Mouse (Mus musculus) midbrain, embryonic 16.5 days (tissue): Measurements from ENCODE around the gene Camk2n1. TPM values are rescaled to one million over a fixed set of nuclear protein-coding genes. Genes with fewer than 3 reads are reported as not detected.

Source experiments
- ATAC-seq: fragments of 200-750 bp; cut with Nextera tagmentation; 2 replicates; pipeline ENCODE4 v1.8.0; 2017; ENCODE audit warnings: moderate TSS enrichment
- H3K27ac ChIP-seq: fragments of 300-500 bp; sonication (generic); 2 replicates; pipeline ENCODE4 v1.5.1; 2014; ENCODE audit warnings: mild to moderate bottlenecking, low read length, mixed read lengths
- H3K27me3 ChIP-seq: fragments of 300-500 bp; sonication (generic); 2 replicates; pipeline ENCODE4 v1.6.1; 2014; ENCODE audit warnings: low read depth, low read length, mixed read lengths; ENCODE audit not compliant: control insufficient read depth, insufficient read depth
- H3K36me3 ChIP-seq: fragments of 300-500 bp; sonication (generic); 2 replicates; pipeline ENCODE4 v1.6.1; 2014; ENCODE audit warnings: mild to moderate bottlenecking, low read length, moderate library complexity, mixed read lengths; ENCODE audit not compliant: control insufficient read depth, insufficient read depth
- H3K4me1 ChIP-seq: fragments of 300-500 bp; sonication (generic); 2 replicates; pipeline ENCODE4 v1.6.1; 2014; ENCODE audit warnings: mild to moderate bottlenecking, low read length, mixed read lengths; ENCODE audit not compliant: control insufficient read depth, insufficient read depth
- H3K4me2 ChIP-seq: fragments of 300-500 bp; sonication (generic); 2 replicates; pipeline ENCODE4 v1.6.1; 2014; ENCODE audit warnings: mild to moderate bottlenecking, low read length, mixed read lengths
- H3K4me3 ChIP-seq: fragments of 300-500 bp; sonication (generic); 2 replicates; pipeline ENCODE4 v1.5.1; 2014; ENCODE audit warnings: low read depth, mild to moderate bottlenecking, low read length, moderate library complexity, mixed read lengths
- H3K9ac ChIP-seq: fragments of 300-500 bp; sonication (generic); 2 replicates; pipeline ENCODE4 v1.6.1; 2014; ENCODE audit warnings: low read depth, low read length, mixed read lengths
- H3K9me3 ChIP-seq: fragments of 300-500 bp; sonication (generic); replicated peaks from 2 replicates; pipeline ENCODE4 v1.6.1; 2014; ENCODE audit warnings: mild to moderate bottlenecking, low read length, mixed read lengths; ENCODE audit not compliant: control insufficient read depth, poor library complexity, severe bottlenecking
- WGBS: fragments of 180-500 bp; shearing (Covaris S2); extraction: QIAGEN DNeasy Blood & Tissue Kit; methylation state at CpG from one replicate; pipeline ENCODE4 v1.1.7; 2014; 5-methylcytosine and 5-hydroxymethylcytosine counted together
- polyA plus RNA-seq: library from polyadenylated mRNA; unstranded; fragments of >200 nt; fragmentation: Nextera tagmentation; extraction: Ambion mirVana; gene quantifications from 2 replicates; pipeline ENCODE4 v1.2.1, GENCODE M21; 2015

Gene Camk2n1
- polyA plus RNA-seq, 1 experiment from 2014 or later: 18.7 TPM

DNA sequence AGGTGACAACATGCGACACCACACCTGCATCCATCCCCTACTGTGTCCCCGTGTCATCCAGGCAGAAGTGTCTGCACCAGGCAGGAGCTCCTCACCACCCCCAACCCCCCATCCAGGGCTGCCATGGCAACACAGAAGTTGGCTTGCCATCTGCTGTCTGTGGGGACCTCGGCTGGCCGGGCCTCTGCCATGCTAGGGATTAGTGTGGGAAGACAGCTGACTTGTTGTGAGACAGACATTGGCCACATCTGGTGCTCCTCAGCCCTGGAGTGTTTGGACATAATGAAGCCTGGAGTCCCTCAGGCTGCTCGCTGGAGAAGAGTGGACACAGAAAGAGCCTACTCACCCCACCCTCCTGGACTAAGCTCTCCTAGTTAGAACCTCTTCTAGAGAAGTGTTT lies 40.8 kb downstream of the Camk2n1 start:
- H3K36me3 ChIP-seq: no peaks in the 10 kb centered on the region
- H3K4me1 ChIP-seq: peaks cover 27% of the 10 kb centered on the region
- 0 out of 2 replicates have a peak overlapping the region, but pooled peaks have one; percentile 3 for H3K4me2 ChIP-seq
- peak; percentile 67 for ATAC-seq
- peak overlapping the region; percentile 50 for H3K27ac ChIP-seq
- no peaks in the 10 kb centered on the region for H3K9me3 ChIP-seq
- H3K4me3 ChIP-seq: no peak overlapping the region
- no peaks in the 10 kb centered on the region for H3K27me3 ChIP-seq
- H3K9ac ChIP-seq: no peak overlapping the region
- WGBS: 4% methylated on average over 5 of the region's 5 CpGs

DNA sequence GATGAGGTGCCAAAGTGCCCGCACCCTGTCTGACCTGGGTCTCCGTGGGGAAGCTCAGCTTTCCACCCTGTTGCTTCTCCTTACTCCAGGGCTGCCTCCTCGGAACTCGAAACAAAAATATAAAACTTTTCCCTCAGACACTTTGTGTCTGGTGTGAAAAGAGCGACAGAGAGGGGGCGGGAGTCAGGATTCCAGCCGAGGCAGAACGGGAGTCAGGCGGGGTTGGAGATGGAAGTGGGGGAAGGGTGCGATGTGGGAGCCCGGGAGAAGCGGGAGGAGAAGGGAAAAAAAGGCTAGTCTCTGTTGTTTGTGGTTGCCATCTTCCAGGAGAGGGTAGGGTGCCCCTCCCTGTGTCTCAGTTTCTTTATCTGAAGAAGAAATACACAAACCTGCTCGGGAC lies 41.7 kb downstream of the Camk2n1 start:
- Histone ChIP-seq H3K4me1 (peaks cover 27% of the 10 kb centered on the region), H3K4me2 (peak overlapping the region; percentile 38), H3K36me3 (no peaks in the 10 kb centered on the region), H3K27me3 (no peaks in the 10 kb centered on the region), H3K4me3 (no peak overlapping the region), H3K9ac (peak overlapping the region; percentile 17; the same call in 1 of the 2 replicates), H3K27ac (0 out of 2 replicates have a peak overlapping the region, but pooled peaks have one; percentile 23), H3K9me3 (no peaks in the 10 kb centered on the region)
- 9% methylated on average over 13 of the region's 13 CpGs for WGBS
- no peak for ATAC-seq

DNA sequence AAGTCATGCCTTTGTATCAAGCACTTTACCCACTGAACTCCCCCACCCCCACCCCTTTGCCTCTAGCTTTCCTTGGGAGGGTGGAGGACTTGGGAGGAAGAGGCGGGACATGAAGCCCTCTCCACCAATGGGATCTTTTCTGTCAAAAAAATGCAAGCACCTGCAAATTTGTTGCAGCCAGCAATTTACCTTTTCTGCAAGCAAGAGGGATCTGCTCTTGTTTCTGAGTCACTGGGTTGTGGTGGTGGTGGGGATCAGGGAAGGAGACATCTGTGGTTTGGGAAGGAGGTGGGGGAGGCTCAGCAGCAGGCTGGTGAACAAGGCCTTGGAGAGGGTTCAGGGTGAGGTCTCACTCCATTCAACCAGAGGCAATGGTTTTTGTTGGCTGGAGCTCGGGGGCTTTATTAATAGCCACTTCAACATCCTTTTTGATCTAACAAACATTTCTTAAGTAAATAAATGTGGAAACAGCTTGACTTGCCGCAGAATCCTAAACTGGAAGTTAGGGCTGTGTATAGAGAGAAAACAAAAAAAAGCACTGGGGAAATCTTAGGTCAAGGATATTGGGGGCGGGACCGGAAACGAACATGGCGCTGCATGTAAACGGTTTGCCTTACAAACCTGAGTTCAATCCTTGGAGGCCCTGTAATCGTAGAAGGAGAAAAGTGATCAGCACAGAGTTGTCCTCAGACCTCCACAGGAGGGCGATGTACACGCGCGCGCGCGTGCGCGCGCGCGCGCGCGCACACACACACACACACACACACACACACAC lies 42.8 kb downstream of the Camk2n1 start:
- no peaks in the 10 kb centered on the region for H3K36me3 ChIP-seq
- H3K9me3 ChIP-seq: no peaks in the 10 kb centered on the region
- ATAC-seq: no peak
- H3K4me1 ChIP-seq: peaks cover 27% of the 10 kb centered on the region
- no peak overlapping the region for H3K4me2 ChIP-seq
- H3K27ac ChIP-seq: no peak overlapping the region
- 61% methylated on average over 13 of the region's 24 CpGs for WGBS
- H3K27me3 ChIP-seq: no peaks in the 10 kb centered on the region
- H3K4me3 ChIP-seq: no peak overlapping the region
- no peak overlapping the region for H3K9ac ChIP-seq

DNA sequence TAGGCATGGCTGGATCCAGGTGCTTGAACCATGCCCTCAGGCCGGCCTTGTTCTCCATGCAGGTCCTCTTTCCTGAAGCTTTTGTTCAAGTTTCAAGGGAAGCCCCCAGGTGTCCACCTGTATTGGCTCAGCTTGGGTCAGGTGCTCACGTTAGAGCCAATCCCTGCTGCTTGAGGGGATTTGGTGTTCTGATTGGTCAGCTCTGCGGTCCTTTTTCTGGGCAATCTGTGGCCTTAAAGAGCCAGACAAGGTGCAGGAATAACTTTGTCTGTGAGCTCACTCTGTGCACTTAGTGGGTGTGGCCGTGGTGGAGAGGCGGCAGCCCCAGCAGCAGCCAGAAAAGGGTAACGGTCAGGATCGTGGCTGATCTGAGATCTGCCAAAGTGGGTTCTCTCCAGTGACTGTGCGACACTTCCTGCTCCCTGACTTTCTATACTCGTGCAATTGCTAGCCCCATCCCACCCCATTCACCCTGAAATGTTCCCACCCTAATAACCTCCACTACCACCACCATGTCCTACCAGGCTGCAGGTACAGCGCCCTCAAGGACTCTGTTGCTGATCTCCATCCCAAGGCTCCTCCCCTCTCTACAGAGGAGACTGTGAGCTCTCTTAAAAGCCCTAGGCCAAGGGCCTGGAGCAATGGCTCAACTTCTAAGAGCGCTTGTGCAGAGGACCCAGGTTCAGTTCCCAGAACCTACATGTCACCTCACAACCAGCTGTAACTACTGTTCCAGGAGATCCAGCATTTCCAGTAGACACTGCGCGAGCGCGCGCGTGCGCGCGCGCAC lies 45.9 kb downstream of the Camk2n1 start:
- Histone ChIP-seq H3K9me3 (no peaks in the 10 kb centered on the region), H3K27me3 (no peaks in the 10 kb centered on the region), H3K9ac (no peak overlapping the region), H3K4me3 (no peak overlapping the region), H3K4me2 (no peak overlapping the region), H3K27ac (no peak overlapping the region), H3K4me1 (peaks cover 35% of the 10 kb centered on the region), H3K36me3 (no peaks in the 10 kb centered on the region)
- ATAC-seq: no peak
- 85% methylated on average over 20 of the region's 21 CpGs for WGBS

DNA sequence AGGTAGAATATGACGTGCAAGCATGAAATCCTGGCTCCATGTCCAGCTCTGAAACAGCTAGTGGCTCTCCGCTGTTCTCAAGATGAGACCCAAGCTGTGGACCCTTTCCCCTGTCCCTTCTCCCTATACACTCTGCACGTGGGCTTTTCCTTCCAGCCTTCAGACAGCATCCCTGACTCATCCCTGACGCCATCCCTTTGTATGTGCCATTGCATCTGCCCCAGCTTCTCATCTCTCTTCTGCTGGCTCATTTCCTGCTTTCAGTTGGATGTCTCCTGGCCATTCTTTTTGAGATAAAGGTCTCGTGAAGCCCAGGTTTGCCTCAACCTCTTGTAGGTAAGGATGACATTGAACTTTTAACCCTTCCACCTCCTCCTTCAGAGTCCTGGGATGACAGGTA lies 46.9 kb downstream of the Camk2n1 start:
- H3K27ac ChIP-seq: no peak overlapping the region
- peaks cover 29% of the 10 kb centered on the region for H3K4me1 ChIP-seq
- H3K27me3 ChIP-seq: no peaks in the 10 kb centered on the region
- H3K9ac ChIP-seq: no peak overlapping the region
- H3K4me3 ChIP-seq: no peak overlapping the region
- no peaks in the 10 kb centered on the region for H3K9me3 ChIP-seq
- no peaks in the 10 kb centered on the region for H3K36me3 ChIP-seq
- WGBS: 85% methylated on average over 5 of the region's 5 CpGs
- ATAC-seq: no peak
- H3K4me2 ChIP-seq: no peak overlapping the region

DNA sequence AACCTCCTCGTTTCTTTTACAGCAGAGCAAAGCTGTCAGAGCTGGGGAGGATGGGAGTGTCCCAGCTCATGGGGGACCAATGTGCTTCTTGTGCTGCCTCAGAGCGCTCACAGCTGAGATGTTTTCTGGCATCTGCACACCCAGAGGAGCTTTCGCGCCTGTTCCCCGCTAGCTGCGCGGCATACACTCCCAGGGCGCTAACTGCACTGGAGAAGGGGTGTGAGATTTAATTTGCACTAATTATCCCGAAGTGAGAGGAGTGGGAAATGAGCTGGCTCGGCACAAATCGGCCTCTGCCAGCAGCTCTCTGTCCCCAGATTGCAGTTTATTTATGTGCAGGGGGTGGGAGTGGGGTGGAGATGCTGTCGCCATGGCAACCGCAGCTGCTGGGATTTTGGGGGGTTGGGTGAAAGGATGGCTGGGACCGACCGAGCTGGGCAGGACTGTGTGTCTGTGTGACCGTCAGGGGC lies 50.6 kb downstream of the Camk2n1 start:
- Histone ChIP-seq H3K4me1 (peaks cover 21% of the 10 kb centered on the region), H3K9ac (peak overlapping the region; percentile 53; the same call in 1 of the 2 replicates), H3K4me2 (peak overlapping the region; percentile 47), H3K36me3 (no peaks in the 10 kb centered on the region), H3K27ac (peak overlapping the region; percentile 85), H3K27me3 (no peaks in the 10 kb centered on the region), H3K4me3 (peak overlapping the region; percentile 21), H3K9me3 (no peaks in the 10 kb centered on the region)
- WGBS: 2% methylated on average over 16 of the region's 16 CpGs
- ATAC-seq: peak; percentile 84

DNA sequence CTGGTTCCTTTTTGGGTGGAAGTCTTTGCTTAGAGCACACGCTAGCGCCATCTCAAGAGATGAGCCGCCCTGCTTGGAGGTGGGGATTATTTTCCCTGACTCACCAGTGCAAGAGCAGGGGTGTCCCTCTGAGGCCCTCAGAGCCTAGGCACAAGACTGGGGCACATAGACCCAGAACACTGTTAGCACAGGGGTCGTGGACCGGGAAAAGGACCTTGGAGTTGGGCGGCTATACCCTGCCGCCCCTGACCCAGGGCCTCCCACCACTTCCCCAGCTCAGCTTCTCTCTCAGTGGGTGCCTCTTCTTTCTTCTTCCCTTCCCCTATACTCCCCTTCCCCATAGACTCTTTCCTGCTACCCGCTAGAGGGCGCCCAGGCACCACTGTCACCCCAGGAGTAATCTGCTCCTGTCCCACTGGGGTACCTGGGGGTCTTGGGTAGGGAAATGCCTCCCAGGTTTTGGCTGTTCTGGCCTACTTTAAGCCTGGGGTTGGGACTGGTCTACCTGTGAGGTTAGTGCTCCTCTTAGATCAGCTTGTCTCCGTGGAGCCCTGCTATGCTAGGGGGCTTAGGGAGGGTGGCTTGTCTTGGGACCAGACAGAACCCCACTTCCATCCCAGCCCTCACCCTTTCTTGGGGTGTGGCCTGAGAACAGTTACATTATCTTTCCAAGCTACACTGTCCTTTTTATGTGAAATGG lies 51.2 kb downstream of the Camk2n1 start:
- H3K27me3 ChIP-seq: no peaks in the 10 kb centered on the region
- H3K9me3 ChIP-seq: no peaks in the 10 kb centered on the region
- H3K36me3 ChIP-seq: no peaks in the 10 kb centered on the region
- H3K27ac ChIP-seq: peak overlapping the region; percentile 85
- peak overlapping the region; percentile 21 for H3K4me3 ChIP-seq
- WGBS: 5% methylated on average over 10 of the region's 10 CpGs
- H3K4me1 ChIP-seq: peaks cover 21% of the 10 kb centered on the region
- peak overlapping the region; percentile 53; the same call in 1 of the 2 replicates for H3K9ac ChIP-seq
- ATAC-seq: peak; percentile 74
- H3K4me2 ChIP-seq: peak overlapping the region; percentile 47

DNA sequence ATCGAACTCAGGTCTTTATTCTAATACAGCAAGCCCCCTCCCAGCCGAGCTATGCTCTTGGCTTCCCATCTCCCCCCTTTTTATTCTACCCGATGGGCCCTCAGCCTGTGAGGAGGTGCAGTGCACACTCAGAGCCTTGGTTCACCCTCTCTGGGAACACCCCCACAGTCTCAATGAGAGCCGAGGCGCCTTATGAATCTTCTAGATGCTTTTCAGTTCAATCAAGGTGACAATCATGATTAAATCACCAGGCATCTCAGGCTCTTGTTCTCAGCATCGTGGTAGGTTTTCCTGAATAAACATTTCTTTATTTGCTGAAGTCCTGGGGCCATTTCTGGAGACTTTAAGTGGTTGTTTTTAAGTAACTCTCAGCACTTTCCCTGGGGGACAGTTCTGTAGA lies 53.8 kb downstream of the Camk2n1 start:
- no peak overlapping the region for H3K4me2 ChIP-seq
- no peaks in the 10 kb centered on the region for H3K27me3 ChIP-seq
- ATAC-seq: no peak
- no peak overlapping the region for H3K9ac ChIP-seq
- no peak overlapping the region for H3K27ac ChIP-seq
- H3K4me1 ChIP-seq: peaks cover 21% of the 10 kb centered on the region
- H3K4me3 ChIP-seq: no peak overlapping the region
- WGBS: 53% methylated on average over 6 of the region's 6 CpGs
- no peaks in the 10 kb centered on the region for H3K36me3 ChIP-seq
- H3K9me3 ChIP-seq: no peaks in the 10 kb centered on the region
